Mouse (Mus musculus) megakaryocyte-erythroid progenitor cell, adult 5-6 weeks (primary cell): ENCODE data around the gene Dnajc16. TPM values are rescaled to one million over a fixed set of nuclear protein-coding genes. Genes with fewer than 3 reads are reported as not detected.

Source experiments
- ATAC-seq: replicated peaks from 2 replicates; pipeline ENCODE4 v1.8.0; 2016; ENCODE audit warnings: mild to moderate bottlenecking, inconsistent platforms; ENCODE audit not compliant: severe bottlenecking, poor library complexity, low FRiP score, low TSS enrichment
- total RNA-seq, 2 experiments: library from RNA; stranded (forward) in 1 of 2; stranded (reverse) in 1 of 2; fragments of 200-1000, 215-1000 nt in 1 of 2; fragments of >200 nt in 1 of 2; fragmentation: Nextera tagmentation in 1 of 2; gene quantifications; 2 replicates each; pipeline ENCODE4 v1.2.3; 2014 to 2017

Dnajc16 gene
- total RNA-seq, 2 experiments from 2014 or later = 3.2 to 10.7 TPM

DNA sequence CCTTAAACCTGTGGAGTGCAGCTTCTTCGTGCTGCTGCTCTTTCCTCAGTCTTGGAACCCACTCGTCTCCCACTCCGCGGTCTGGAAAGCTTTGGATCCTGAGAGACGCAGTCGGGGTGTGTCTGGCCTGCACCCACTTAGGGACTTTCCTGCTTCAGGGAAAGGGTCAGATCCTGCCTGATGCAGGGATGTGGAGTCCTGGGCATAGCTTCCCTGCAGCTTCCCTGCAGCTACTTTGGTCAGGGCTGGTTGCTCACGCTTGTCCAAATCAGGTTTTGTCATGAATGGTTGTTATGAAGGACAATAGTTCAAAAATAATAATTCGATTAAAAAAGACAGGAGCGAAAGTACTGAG, 55.5 kb downstream of the Dnajc16 start:
- ATAC-seq = no peak

DNA sequence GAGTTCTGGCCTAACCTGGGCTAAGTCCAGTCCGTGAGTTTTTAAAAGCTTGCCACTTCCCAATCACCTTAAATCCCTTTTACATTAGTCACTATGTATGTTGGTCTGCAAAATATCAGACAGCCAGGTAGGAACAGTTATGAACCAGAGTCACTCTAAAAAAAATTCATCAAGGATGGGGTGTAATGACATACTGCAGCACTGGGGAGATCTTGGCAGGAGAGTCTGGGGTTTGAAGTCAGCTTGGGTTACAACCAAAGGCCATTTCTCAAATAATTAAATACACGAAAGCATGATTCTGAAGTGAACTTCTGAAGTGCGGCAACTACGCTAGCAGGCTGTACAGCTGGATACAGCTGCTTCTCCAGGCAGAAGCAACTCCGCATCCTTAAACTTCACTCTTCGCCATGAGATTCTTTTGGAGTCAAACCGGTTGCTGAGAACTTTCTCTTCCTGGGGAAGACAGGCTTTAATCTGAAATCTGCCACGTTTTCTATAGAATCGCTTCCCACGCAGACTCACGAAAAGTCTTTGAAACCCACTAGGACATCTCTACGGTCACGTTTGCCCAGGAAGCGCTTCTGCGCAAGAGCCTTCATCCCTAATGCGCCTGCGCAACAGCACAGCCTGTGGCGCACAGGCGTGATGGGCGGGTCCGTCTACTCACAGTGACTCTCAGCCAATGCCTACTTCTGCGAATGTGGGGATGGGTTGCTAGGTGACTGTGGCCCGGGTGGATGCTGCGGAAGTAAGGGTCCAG, 56.1 kb downstream of the Dnajc16 start:
- peak; percentile 99 for ATAC-seq

DNA sequence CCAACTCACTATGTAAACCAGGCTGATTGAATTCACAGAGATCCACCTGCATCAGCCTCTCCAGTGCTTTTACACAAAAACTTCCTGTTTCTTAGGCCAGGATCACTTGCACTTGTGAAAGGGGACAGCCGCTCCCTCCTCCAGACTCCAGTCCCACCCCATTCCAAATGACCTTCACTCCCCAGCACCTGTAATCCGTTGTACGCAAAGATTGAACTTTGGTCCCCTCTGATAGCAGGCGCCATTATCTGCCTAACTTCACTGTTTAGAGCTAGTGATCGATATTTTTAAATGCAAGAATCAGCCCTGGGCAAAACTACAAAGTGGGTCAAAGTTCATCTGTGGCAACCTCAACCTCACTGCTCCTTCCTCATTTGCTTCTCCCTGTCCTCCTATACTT, 59.0 kb downstream of the Dnajc16 start:
- no peak for ATAC-seq

DNA sequence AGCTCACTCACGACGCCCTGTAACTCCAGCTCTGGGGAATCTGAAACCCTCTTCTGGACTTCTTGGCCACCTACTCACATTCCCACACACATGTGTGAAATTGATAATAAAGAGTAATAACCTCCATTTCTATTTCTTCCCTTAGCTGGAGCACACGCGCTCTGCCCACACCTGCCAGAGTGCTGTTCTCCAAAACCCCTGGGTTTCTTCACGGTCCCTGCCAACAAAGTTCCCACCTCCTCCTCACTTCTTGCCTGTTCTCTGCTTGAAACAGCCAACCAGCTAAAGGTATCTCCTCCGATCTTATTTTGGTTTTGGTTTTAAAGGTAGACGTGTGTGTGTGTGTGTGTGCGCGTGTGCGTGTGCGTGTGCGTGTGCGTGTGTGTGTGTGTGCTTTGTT, 60.3 kb downstream of the Dnajc16 start:
- no peak for ATAC-seq

DNA sequence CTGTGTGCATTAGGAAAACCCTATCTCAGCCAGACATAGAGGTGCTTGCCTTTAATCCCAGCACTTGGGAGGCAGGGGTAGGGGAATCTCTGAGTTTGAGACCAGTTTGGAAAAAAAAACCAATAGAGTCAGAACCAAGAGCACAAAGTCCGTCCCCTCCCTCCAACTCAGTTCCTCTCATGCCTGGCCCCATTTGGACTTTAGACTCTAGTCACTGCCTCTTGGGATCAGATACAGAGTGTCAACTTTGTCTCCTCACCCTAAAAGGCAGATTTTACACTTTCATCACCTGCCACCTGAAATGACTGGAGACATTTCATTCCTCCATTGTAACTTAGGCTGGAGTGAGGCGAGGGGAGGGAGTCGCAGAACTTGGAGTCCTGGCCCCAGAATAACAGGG, 61.5 kb downstream of the Dnajc16 start:
- no peak for ATAC-seq

DNA sequence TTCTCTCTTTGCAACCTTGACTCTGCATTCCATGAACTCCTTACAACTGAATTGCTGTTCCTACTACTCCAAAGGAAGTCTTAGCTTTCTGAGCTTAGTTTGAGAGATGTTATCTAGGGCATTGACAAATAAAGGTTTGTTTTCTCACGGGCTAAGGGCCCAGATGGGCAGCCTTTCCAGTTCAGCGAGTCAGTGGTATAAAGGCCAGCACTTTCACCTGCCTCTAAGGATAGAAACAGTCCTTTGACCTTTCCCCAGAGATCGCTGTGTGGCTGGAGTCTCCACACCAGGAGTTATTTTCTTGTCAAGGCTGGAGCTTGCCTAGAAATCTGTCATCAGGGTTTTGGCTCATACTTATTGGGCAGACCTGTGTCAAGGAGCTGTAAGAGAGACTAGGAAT, 65.0 kb downstream of the Dnajc16 start:
- ATAC-seq = no peak

DNA sequence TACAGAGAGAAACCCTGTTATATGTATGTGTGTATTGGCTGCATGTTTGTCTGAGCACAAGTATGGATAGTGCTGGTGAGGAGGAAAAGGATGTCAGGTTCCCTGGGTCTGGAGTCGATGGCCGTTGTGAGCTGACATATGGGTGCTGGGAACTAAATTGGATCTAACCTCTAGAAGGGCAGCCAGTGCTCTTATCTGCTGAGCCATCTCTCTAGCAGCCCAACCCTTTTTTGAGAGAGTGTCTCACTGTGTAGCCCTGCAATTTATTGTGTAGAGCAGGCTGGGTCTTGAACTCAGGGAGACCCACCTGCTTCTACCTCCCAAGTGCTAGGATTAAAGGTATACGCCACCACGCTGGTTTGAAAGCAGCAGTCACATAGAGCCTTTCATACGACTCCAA, 65.5 kb downstream of the Dnajc16 start:
- no peak for ATAC-seq

DNA sequence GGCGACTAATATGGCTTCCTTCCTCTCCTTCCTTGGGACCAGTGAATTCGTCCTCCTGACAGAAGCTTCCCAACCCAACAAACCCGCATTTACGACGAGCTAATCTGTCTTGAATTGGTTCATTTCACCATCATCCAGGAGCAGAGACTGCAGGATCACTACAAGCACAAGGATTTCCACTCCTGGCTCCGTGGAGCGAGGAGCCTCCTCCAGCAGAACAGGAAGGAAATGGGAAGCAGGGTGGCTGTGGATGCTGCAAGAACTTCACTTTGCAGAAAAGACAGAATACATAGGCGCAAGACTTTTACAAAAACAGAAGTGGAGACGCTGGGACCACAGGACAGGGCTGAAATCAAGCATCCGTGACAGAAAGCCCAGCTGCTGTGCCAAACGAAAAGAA, 66.1 kb downstream of the Dnajc16 start:
- no peak for ATAC-seq

DNA sequence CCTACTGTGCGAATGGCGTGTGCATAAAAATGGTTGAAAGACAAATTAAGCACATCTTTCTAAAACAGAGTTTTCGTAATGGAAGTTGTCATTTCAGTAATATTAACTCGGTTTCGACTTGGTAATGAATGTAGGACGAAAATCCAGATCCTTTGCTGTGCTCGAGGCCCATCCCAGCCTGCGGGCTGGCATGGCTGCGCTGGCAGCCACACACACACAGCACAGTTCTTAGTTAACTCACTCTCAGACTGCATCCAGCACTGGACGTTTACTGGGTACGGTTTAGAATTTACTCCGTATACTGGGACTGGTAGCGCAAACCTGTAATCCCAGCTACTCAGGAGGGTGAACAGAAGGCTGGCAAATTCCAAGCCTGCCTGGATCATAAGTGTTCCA, 67.1 kb downstream of the Dnajc16 start:
- ATAC-seq = 0 out of 2 replicates have a peak, but pooled peaks have one; percentile 31

DNA sequence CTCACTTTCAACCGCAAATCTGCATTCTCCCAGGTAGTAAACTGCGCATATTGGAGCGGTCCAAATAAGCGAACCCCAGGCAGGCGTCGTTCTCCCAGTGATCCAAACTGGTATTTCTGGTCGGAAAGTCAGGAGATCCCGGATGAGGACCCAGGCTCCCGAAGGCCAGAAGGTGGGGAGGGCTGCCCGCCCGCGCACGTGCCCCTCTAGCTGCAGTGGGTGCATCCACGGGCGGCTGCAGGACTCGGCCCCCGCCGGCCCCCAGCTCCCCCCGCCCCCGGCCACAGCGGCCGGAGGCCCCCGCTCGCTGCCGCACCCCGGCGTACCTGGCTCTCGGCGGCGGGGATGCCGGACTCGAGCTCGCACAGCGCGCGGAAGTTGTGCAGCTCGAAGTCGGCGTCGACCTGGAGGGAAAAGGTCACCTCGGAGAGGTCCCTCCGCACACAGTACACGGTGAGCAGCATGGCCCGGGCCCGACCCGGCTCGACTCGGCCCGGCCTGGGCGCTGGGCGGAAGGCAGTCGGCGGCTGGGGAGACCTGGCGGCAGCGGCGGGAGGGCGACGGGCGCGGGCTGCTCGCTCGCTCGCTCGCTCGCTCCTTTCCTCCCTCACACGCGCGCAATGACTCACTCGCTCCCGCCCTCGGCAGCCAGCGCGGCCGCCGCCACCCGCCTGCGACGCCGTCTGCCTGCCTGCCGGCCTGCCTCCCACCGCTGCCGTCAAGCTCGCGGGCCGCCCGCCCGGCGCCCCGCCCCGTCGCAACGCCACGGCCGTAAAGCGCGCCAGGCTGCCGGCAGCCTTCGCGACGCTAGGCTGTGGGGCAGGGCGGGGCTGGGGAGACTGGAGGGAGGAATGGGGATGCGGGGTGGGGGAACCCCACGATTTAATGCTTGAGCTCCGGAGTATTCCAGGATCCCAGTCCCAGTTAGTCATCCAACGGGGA, 67.7 kb downstream of the Dnajc16 start, which contains the start of gene Ddi2:
Gene Ddi2 (minus strand): TSS at position 689 of the 942 bp plus-strand sequence.
- ATAC-seq = peak; percentile 70

DNA sequence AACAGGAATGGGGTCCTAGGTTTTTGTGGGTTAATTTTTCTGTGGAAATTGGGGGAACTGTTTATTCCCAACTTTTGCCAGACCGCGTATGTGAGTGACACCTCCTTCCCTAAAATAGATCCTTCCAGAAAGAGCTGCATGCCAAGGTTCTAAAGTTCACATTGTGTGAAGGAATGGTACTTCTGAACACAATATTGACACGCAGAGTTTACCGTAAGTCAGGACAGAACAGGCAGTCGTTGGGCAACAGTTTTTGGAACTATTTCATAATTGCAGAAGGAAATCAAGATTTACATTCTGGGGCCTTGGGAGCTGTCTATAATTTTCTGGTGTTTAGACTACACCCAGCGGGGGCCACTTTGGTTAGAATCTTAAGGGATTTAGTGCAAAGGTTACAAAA, 68.8 kb downstream of the Dnajc16 start:
- no peak for ATAC-seq

DNA sequence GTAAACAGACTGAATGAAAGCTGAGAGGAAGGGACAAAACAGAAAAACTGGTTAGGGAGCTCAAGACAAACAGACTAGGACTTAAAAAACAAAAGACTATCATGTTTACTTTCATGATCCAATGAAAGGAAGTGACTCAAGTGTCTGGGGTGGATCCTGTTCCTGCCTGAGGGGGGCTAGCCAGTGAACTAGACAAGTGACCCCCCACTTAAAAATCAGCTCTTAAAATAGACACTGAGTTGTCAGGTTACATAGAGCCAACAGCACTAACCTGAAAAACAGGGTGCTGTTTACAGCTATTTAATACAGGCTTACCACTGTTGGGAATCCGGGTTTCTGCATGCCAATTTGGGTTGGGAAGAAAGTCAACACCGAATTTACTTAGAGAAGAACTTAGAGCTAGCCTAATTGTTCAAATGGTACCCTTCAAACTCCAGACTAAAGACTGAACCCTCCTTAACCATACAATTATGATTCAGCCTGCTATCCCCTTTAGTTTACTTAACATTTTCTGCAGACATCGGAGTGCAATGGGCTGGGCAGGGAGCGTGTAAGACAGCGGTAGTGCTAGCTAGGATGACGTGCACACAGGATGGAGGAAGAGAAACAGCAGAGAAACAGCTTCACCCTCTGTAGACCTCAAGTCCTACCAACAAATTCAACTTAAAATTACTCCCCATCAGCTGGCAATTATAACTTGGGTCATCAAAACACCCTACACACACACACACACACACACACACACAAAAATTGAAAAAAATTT, 69.8 kb downstream of the Dnajc16 start:
- ATAC-seq = no peak

DNA sequence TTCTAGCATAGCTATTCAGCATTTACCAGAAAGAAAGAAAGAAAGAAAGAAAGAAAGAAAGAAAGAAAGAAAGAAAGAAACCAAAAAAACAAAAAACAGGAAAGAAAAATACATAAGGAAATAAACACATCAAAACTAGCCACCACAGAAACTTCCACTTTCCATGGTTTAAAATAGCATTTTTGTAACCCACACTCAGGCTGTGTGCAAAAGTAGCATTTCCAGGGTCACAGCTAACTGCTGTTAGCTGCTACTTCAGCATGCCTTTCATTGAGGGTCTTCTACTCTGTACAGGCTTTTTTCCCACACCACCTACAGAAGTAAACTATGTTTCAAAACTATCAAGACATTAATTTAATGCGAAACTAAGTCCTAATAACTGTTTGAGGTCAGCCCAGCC, 71.4 kb downstream of the Dnajc16 start:
- no peak for ATAC-seq

DNA sequence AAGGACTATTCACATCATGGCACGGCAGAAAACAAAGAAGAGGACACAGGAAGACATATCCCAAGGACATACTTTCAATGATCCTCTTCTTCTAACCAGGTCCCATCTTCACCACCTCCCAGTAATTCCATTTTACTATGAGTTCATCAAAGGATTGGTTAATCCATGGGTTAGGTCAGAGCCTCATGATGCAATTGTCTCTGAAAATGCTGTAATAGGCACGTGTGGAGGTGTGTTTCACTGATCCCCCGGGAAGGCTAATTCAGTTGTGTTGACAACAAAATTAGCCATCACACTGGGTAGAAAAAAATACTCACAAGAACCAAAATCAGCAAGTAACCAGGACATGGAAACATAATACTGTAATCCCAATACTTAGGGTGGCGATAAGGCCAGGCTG, 73.1 kb downstream of the Dnajc16 start:
- no peak for ATAC-seq

DNA sequence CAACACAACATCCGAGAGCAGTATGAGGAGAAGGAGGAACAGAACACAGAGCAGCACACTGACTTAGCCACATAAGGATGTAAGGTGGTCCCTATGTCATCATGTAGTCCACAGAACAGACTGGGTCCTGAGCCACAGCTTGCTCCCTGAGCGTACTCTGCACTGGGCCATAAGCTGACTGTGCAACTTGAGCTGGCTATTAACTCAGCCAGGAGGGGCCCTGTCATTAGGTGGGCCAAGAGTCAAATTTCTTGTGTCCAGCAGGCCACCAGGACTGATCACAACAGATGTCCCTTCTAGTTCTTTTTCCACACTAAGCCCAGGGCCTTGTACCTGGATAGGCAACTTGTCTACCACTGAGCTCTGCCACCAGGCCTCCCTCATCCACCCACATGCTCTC, 75.7 kb downstream of the Dnajc16 start:
- ATAC-seq = 0 out of 2 replicates have a peak, but pooled peaks have one; percentile 16

DNA sequence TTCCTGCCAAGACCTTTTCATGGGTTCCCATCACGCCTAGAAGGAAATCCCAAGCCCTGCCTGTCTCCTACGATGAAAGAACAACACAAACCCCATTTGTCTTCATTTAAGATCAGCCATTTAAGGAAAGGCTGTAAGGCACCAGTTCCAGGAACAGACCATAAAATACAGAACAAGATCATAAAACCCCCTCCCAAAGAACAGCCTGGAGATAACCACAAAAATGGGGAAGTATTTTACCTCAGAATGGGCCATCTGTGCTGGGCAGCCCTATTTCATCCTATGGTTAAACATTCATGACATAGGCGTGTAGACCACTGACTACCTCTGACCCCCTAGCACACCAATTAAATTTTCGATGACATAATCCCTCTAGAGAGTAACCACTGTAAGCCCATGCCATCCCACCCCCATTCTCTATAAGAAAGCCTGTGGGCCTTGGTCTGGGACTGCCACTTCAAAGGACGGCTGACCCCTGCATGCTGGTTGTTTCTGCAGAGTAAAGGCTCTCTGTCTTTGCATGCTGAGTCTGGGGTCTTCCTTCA, 77.1 kb downstream of the Dnajc16 start:
- no peak for ATAC-seq

DNA sequence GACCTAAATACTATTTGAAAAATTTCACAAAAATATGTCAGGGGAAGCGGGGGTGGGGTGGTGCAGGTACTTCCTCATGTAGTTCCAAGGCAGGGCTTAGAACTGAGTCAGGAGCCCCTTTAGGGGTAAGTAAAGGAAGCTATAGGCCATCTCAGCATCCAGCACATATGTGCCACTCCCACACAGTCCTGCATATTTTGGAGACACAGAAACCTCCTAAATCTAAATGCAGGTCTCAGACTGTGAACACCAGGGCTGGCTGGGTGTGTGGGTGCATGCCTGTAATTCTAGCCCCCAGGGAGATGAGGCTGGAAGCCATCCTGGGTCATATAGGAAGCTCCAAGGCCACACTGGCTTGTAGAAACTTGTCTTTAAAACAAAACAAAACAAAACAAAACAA, 79.5 kb downstream of the Dnajc16 start:
- no peak for ATAC-seq
